Comparison of ENCODE assay signal across 15 mouse cellular contexts in genomic region chr9:86436608-86437007, GRCm38 (mm10).
"Had no signal": no experiment of that assay in that cellular context is flagged by ENCODE, and none has a peak within 500 bp of the region (broad histone marks: within the 10 kb centered on the region; RNA-seq: fewer than 3 reads in every experiment).

No protein-coding gene starts in this region.

- H3K36me3 ChIP-seq: neural tube, embryonic 13.5 days; neural tube, embryonic 15.5 days; stomach, embryonic 15.5 days had no signal

- H3K27me3 ChIP-seq: neural tube, embryonic 13.5 days; neural tube, embryonic 15.5 days; stomach, embryonic 15.5 days had no signal

- H3K4me2 ChIP-seq: neural tube, embryonic 13.5 days; neural tube, embryonic 15.5 days; stomach, embryonic 15.5 days had no signal

- DNase-seq: retina, postnatal 1 day; right cerebral cortex, adult 18-20 months; right cerebral cortex, postnatal 14 days; right cerebral cortex, postnatal 25 days; right cerebral cortex, postnatal 4 days; spleen, adult 18-20 months; thymus, adult 18-20 months; thymus, adult 2 months; thymus, postnatal 14 days; thymus, postnatal 25 days; thymus, postnatal 36 days; thymus, postnatal 4 days had no signal

- H3K4me3 ChIP-seq: neural tube, embryonic 13.5 days; neural tube, embryonic 15.5 days; stomach, embryonic 15.5 days had no signal
